Mouse (Mus musculus) E14TG2a.4 (cell line): ENCODE measurements around the gene Tsacc.
"Not testable (repeated sequence)": the region's sequence is repeated elsewhere in the genome, so short reads cannot be mapped to it uniquely, and the experiment has no call there.

Source experiments
- H3K27me3 ChIP-seq: 2 replicates; pipeline ENCODE4 v1.6.1; 2014; ENCODE audit warnings: low read length, control low read depth; ENCODE audit not compliant: insufficient read depth
- H3K36me3 ChIP-seq: 2 replicates; pipeline ENCODE4 v1.6.1; 2014; ENCODE audit warnings: low read length, control low read depth; ENCODE audit not compliant: insufficient read depth
- H3K4me1 ChIP-seq: replicated peaks from 2 replicates; pipeline ENCODE4 v1.6.1; 2014; ENCODE audit warnings: low read depth, low read length, control low read depth
- H3K4me3 ChIP-seq: replicated peaks from 2 replicates; pipeline ENCODE4 v1.5.1; 2014; ENCODE audit warnings: mild to moderate bottlenecking, low read length
- H3K9me3 ChIP-seq: 2 replicates; pipeline ENCODE4 v1.6.1; 2014; ENCODE audit warnings: low read length, control low read depth
- CTCF ChIP-seq: conservative IDR thresholded peaks from 2 replicates; pipeline ENCODE4 v1.5.1; 2014; ENCODE audit warnings: low read length
- NANOG ChIP-seq: IDR thresholded peaks from 2 replicates; pipeline ENCODE4 v1.6.1; 2014; ENCODE audit warnings: borderline replicate concordance, low read length, mixed read lengths
- POU5F1 ChIP-seq: IDR thresholded peaks from 2 replicates; pipeline ENCODE4 v1.6.1; 2014; ENCODE audit warnings: low read length, borderline replicate concordance

The Tsacc gene

DNA sequence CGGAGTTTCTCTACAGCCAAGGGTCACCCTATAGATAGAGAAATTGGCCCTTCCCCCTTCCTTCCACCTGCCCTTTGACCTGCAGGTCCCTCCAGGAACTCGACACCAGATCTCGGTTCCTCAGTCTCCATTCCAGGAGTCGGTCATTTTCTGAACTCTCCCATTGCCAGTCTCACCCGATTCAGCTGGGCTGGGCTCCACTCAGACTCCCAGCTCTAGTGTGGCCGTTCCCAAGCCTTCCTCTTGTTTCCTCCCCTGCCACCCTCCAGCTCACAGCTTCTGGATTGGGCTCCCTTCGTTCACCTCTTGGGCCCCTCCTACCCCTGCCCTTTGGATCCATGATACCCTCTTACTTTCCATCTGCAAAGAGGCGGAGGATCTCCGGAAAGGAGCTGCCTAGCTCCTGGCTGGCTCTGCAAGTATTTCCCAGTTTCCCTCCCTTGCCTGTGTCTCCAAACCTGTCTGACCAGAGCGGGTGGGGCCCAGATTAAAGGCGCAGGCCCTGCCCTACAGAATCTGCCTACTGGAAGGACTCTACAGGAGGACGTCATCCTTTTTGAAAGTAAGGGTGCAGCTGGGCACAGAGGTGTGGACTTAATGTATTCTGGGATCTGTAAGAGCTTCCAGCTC lies 37.3 kb upstream of the Tsacc start:
- Histone ChIP-seq H3K9me3 (no peaks in the 10 kb centered on the region), H3K27me3 (peaks cover 14% of the 10 kb centered on the region), H3K4me1 (peaks cover 70% of the 10 kb centered on the region), H3K36me3 (peaks cover 38% of the 10 kb centered on the region), H3K4me3 (peak overlapping the region; percentile 93)
- TF ChIP-seq POU5F1: no peak
- TF ChIP-seq CTCF: no peak
- no peak for TF ChIP-seq NANOG

- H3K9me3 ChIP-seq: no peaks in the 10 kb centered on the region
- peaks cover 45% of the 10 kb centered on the region for H3K36me3 ChIP-seq
- H3K4me3 ChIP-seq: no peak overlapping the region
- peaks cover 14% of the 10 kb centered on the region for H3K27me3 ChIP-seq
- TF ChIP-seq POU5F1: no peak
- TF ChIP-seq CTCF: peak; percentile 69
- H3K4me1 ChIP-seq: peaks cover 77% of the 10 kb centered on the region
Observed at GRCm38 (mm10) chr3:88331282-88331681, 34.5 kb upstream of the Tsacc start.

DNA sequence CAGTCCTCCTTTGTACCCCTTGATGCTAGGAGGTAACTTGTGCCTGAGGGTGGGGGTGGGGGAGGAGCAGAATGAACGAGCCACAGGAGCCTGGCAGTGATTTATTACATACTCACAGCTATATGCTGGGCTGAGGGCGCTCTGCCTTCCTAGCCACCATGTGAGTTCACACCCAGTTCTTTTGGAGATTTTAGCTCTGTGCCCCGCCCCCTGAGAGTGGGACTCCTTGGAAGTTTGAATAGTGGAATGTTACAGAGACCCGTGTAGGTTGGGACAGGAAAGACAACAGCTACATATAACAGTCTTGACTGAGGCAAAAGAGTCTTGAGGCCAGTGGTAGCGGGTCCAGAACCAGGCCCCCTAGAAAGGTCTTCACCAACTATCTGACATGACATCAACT lies 32.2 kb upstream of the Tsacc start:
- no peak for TF ChIP-seq NANOG
- no peak for TF ChIP-seq CTCF
- TF ChIP-seq POU5F1: no peak

GRCm38 (mm10) chr3:88324951-88325405 lies 28.2 kb upstream of the Tsacc start, which contains the start of gene Glmp:
TSS of gene Glmp (plus strand) at chr3:88325023.
- Histone ChIP-seq H3K36me3 (peaks cover 82% of the 10 kb centered on the region), H3K4me3 (peak within 1 kb of the TSS; percentile 88), H3K9me3 (no peaks in the 10 kb centered on the region), H3K27me3 (no peaks in the 10 kb centered on the region), H3K4me1 (peaks cover 59% of the 10 kb centered on the region)
- TF ChIP-seq CTCF (no peak), POU5F1 (no peak), NANOG (no peak)

More for the DNA sequence above, 32.2 kb upstream of the Tsacc start:
- peaks cover 77% of the 10 kb centered on the region for H3K4me1 ChIP-seq
- H3K36me3 ChIP-seq: peaks cover 51% of the 10 kb centered on the region
- H3K9me3 ChIP-seq: no peaks in the 10 kb centered on the region
- peaks cover 14% of the 10 kb centered on the region for H3K27me3 ChIP-seq
- peak overlapping the region; percentile 51 for H3K4me3 ChIP-seq

- peaks cover 68% of the 10 kb centered on the region for H3K36me3 ChIP-seq
- TF ChIP-seq POU5F1 (no peak), CTCF (no peak), NANOG (no peak)
- peak overlapping the region; percentile 98 for H3K4me3 ChIP-seq
- H3K9me3 ChIP-seq: no peaks in the 10 kb centered on the region
- H3K4me1 ChIP-seq: peaks cover 68% of the 10 kb centered on the region
- H3K27me3 ChIP-seq: no peaks in the 10 kb centered on the region
Observed at GRCm38 (mm10) chr3:88299172-88299571, 2.4 kb upstream of the Tsacc start.

- peak overlapping the region; percentile 98 for H3K4me3 ChIP-seq
- H3K4me1 ChIP-seq: peaks cover 62% of the 10 kb centered on the region
- TF ChIP-seq NANOG (no peak), CTCF (no peak), POU5F1 (no peak)
- H3K9me3 ChIP-seq: no peaks in the 10 kb centered on the region
- no peaks in the 10 kb centered on the region for H3K27me3 ChIP-seq
- peaks cover 60% of the 10 kb centered on the region for H3K36me3 ChIP-seq
Observed at GRCm38 (mm10) chr3:88297321-88297851, 587 bp upstream of the Tsacc start.

DNA sequence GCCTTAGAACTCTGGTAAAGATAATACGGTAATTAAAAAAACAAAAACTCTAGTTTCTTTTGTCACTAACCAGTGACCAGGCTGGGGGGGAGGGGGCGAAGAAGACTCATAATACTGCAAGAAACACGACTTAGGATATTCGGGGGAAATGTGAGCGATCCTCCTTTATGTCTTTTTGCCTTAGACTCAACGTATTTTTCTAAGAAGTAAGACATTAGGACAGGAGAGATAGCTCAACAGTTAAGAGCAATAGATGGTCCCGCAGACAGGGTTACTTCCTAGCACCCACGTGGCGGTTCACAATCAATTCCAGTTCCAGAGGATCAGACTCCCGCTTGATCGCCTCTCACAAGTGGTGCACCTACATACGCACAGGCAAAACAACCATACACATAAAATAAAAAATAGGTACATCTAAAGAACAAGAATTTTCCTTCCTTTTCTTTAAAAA lies 664 bp downstream of the Tsacc start:
- H3K4me3 ChIP-seq: peak overlapping the region; percentile 98
- H3K27me3 ChIP-seq: no peaks in the 10 kb centered on the region
- TF ChIP-seq POU5F1 (no peak), NANOG (no peak), CTCF (no peak)
- H3K4me1 ChIP-seq: peaks cover 68% of the 10 kb centered on the region
- H3K9me3 ChIP-seq: no peaks in the 10 kb centered on the region
- peaks cover 51% of the 10 kb centered on the region for H3K36me3 ChIP-seq

GRCm38 (mm10) chr3:88295272-88295671 lies 1.5 kb downstream of the Tsacc start:
- Histone ChIP-seq H3K4me1 (peaks cover 63% of the 10 kb centered on the region), H3K36me3 (peaks cover 48% of the 10 kb centered on the region), H3K4me3 (peak overlapping the region; percentile 98)
- not testable (repeated sequence) for H3K27me3 ChIP-seq, H3K9me3 ChIP-seq

DNA sequence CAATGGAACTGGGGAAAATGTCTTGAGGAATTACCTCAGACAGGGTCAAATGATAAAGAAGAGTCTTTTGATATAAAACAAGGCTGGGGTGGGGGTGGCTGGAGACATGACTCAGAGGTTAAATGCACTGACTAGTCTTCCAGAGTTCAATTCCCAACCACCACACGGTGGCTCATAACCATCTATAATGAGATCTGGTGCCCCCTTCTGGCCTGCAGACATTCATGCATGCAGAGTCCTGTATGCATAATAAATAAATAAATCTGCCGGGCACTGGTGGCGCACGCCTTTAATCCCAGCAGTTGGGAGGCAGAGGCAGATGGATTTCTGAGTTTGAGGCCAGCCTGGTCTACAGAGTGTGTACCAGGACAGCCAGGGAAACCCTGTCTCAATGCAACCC lies 4.8 kb downstream of the Tsacc start:
- H3K36me3 ChIP-seq: peaks cover 41% of the 10 kb centered on the region

More for the DNA sequence above, 4.8 kb downstream of the Tsacc start:
- no peak overlapping the region for H3K4me3 ChIP-seq
- no peaks in the 10 kb centered on the region for H3K9me3 ChIP-seq
- peaks cover 68% of the 10 kb centered on the region for H3K4me1 ChIP-seq
- H3K27me3 ChIP-seq: no peaks in the 10 kb centered on the region
- TF ChIP-seq NANOG (no peak), CTCF (peak; percentile 53), POU5F1 (no peak)
